Mouse (Mus musculus): ENCODE data around the gene Got2.

Got2 gene

DNA sequence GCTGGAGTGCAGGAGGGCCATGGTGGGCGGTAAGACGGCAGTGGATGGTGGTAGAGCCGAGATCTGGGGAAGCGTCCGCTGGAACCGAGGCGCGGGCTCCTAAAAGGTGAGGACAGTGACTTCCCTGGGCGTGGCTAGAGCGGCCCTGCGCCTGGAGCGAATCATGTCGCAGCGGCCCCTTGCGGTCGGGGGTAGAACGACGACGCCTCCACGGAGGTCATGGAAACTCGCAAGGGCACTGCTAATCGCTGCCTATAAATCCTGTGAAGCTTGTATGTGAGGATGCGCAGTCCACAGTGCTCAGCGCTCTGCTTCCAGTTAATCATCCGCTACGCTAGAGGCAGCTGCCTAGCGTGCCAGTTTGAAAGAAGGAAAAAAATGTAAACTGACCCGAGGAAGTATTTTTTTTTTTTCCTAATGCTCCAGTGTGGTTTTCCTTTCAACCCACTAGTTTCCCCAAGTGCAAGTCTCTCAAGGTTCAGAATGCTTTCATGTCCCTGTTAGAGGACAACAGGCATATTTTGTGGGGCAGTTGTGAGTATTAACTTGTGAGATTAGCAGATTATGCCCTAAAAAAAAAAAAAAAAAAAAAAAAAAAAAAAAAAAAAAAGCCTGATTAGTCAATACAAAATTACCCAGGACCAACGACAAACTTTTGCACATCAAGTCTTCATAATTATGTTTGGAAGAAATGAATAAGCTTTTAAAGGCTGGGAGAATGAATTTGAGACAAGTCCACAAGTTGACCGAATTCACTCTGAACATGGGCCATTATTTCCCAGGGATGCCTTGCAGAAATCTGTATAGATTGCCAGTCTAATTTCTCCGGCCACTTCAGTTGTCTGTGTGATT, at the start of gene Got2:
Got2 (minus strand) TSS at position 263 of the 852 bp plus-strand sequence.
- DNase-seq (ENCODE audit: low spot score): peak; percentile 90

- no peak for DNase-seq (ENCODE audit: low spot score)
Measured at GRCm38 (mm10) chr8:95932841-95933240, 44.5 kb upstream of the Got2 start.

DNA sequence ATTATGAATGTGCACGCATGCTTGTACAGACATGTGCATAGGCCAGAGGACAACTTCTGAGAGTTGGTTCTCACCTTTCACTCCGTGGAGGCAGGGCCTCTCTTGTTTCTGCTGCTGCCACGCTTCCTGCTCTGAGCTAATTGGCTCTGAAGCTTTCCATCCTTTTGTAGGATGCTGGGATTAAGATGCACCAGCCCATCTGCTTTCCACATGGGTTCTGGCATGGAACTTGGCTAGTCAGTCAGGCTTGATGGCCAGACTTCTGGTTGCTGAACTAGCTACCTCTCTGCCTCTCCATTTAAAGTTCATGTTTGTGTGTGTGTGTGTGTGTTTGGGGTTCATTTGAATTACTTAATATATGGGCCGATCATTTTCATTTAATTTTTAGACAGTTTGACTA, 41.5 kb upstream of the Got2 start:
- DNase-seq (ENCODE audit: low spot score): no peak

GRCm38 (mm10) chr8:95916106-95916505, 27.8 kb upstream of the Got2 start:
- no peak for DNase-seq (ENCODE audit: low spot score)

DNA sequence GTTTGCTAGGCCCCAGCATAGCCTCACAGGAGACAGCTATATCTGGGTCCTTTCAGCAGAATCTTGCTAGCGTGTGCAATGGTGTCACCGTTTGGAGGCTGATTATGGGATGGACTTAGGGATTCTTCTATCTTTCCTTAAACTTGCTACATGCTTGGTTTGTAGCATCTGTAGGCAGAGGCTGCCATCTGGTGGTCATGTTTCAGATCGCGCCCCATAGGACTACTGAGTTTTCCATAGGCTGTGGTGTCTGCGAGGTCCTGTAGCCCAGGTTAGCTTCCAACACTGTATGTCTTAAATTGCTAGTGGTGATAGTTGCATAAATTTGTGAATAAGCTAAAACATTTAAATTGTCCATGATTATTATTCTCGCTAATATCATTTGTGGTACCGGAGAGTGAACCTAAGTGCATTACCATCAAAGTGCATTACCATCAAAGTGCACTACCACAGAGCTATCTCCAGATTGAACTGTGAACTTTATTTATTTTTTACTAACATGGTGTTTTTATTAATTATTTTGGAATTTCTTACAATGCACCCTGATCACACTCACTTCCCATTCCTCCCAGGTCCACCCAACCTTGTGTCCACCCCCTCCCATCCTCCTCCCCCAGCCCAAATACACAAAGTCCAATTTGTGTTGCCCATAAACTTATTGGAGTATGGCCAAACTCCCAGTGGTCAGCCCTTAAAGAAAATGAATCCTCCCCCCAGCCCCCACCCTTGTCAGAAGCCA, 26.7 kb upstream of the Got2 start:
- DNase-seq (ENCODE audit: low spot score): peak; percentile 75

DNA sequence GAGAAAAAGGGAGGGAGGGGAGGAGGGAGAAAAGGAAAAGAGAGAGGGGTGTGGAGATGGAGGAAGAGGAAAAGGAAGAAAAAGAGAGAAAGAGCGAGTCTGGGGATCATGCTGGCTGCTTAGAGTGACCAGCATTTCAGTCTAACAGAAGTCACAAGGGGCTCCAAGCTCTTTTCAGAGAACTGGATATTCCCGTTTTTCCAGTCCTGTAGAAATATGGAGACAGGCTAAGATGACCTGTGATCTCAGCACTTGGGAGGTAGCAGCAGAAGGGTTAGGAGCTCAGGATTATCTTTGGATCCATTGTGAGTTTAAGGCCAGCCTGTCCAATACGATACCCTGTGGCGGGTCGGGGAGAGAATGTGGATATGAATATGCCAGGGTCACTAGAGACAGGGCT, 22.9 kb upstream of the Got2 start:
- no peak for DNase-seq (ENCODE audit: low spot score)

DNA sequence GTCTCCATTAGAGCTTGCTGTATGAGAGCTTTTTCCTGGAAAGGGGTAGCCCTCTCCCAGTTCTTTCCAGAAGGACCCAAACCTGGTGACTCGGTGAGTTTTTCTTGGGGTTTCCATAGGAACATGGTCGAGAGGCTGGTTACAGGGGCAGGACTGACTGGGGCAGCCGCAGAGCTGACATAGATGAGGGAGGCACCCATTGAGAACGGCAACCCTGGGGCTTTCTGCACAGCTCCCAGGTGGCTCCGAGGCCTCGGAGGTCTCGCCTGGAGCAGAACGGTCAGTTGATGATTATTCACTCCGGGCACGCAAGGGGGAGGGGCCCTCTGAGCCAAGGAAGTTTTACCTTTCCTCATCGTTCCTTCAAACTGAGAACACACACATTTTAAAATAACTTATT, 19.5 kb upstream of the Got2 start:
- DNase-seq (ENCODE audit: low spot score): no peak

DNA sequence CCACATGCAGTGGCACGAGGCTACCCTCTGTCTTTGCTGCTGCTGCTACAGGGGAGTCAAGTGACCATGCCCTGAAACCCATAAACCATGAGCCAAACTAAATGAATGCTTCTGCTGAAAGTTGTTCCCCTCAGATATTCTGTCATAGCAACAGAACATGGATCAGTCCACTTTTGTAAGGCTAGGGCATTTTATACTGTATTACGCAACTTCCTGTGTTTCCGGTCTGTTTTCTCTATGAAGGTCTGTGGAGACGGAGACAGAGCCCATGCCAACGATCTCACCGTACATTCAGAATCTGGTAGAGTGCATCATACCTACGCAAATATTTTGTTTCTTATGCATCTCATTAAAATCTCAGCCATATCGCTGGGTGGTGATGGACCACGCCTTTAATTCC, 18.4 kb upstream of the Got2 start:
- no peak for DNase-seq (ENCODE audit: low spot score)

DNA sequence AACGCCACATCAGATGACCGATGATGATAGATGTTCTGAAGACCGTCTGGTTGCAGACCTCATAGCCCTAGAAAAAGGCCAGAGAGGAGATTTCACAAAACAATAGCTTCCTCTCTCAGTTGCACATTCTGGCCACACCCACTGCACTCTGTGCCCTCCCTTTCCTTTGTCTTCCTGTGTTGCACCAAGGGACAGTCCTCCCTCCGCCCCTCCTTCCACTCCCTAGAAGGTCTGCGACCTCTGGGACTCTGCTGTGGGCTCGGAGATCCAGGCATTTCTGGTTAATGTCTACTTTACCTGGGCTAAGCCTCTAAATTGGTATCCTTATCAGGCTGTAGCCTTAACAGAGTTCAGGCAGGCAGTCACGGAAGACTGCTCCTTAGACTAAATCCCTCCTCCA, 13.5 kb upstream of the Got2 start:
- DNase-seq (ENCODE audit: low spot score): no peak

DNA sequence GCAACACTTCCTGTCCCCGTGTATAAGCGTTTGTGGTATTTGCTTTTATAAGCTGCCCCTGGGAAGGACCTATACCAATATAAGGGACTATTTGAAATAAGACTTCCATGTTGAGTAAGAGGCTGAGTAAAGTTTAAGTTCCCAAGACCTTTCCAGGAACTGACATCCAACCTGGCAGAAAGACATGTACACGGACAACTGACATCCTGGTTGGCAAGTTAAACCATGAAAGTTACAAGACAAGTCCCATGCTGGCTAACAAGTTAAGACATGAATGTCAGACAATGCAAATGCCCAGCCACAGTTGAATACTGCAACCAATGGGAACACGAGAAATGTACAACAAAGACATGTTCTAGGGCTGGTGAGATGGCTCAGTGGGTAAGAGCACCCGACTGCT, 5.4 kb upstream of the Got2 start:
- no peak for DNase-seq (ENCODE audit: low spot score)

GRCm38 (mm10) chr8:95887578-95888284, 616 bp downstream of the Got2 start:
- DNase-seq (ENCODE audit: low spot score): peak; percentile 76

DNA sequence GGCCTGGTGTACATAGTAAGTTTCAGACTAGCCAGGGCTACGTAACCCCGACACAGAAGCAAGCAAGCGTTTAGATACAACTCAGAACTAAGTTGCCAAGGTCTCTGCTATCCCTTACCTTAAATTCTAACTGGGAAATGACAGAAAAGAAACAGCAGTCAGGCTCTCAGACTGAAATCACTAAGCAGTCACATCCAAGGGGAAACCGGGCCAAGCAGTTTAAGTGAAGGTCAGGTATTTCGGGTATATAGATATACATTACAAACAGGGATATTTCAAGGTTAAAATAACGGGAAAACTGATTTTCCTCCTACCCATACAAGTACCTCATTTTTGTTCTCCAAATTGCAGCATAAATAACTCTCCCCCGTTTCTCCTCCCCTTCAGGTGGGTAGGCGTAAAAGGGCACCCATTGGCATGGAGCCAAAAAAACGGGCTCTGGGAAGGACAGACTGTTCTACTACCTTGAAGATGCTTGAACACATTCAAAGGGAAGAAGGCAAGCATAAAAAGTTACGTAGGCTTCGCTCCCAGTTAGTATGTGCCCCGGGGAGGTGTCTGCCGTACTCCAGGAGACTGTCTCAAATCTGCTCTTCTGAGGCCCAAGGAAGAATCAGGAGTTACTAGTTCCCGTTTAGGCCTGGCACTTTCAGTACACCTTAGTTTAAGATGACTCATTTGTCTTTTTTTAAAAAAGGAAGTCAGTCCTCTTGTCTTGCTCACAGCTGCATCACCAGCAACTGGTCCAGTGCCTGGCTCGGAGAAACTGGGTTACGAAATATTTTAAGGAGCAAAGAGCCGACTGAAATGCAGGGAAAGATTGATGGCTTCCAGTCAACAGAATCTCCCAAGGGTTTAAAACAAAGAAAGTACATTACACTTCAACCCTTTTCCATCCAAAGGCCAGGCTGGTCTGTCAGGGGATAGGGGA, 1.4 kb downstream of the Got2 start:
- DNase-seq (ENCODE audit: low spot score): peak; percentile 53

DNA sequence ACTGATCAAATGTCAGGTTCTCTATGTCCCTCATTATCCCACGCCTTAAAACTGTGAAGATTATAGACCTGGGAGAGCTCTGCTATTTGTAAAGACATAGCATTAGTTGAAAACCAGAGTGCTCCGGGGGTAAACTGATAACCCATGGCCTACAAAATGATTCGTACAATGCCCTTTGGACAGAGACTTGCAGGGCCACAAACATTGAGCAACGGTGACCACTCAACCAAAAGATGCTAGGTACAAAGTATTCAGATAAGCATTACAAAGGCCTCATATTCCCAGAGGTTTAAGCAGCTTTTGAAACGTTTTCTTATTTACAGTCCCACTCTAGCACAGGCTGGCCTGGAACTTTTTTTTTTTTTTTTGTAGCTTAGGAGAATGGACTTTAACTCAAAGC, 2.4 kb downstream of the Got2 start:
- no peak for DNase-seq (ENCODE audit: low spot score)

DNA sequence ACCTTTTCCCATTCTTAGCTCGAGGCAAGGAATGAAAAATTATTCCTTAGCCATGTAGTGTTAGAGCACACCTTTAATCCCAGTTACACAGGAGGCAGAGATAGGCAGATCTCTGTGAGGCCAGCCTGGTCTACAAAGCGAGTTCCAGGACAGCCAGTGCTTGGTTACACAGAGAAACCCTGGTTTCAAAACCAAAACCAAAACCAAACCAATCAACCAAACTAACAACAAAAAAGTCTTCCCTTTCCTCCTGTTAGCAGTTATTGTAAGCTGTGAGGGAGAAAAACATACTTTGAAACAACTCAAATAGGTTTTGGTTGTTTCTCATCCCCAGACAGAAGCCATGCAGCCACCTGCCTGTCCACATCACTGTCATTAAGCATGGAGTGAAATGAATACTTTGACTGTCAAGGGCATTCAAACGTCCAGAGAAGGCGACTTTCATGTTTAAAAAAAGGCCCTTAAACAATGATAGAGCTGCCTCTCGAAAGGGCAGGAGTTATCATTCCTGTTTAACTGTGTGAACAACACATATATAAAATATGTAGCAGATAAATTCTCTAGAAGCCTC, 3.0 kb downstream of the Got2 start:
- no peak for DNase-seq (ENCODE audit: low spot score)

DNA sequence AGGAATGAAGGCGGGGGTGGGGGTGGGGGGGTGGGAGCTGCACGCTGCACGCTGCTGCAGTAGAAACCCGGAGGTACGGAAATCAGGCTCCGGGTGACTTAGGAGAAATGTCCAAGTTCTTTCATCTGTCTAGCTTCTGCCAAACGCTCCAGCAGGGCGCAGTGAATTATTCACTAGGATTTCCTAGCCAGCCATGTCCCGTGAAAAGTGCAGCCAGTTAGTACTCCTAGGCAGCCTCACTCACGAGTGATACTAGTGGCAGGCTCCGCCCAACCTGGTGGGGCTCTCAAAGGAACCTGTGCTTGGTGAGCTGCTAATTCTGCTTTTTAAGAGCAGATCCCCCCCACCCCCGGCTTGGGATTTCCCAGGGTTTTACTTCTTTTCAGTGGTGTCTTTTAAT, 3.9 kb downstream of the Got2 start:
- DNase-seq (ENCODE audit: low spot score): no peak

DNA sequence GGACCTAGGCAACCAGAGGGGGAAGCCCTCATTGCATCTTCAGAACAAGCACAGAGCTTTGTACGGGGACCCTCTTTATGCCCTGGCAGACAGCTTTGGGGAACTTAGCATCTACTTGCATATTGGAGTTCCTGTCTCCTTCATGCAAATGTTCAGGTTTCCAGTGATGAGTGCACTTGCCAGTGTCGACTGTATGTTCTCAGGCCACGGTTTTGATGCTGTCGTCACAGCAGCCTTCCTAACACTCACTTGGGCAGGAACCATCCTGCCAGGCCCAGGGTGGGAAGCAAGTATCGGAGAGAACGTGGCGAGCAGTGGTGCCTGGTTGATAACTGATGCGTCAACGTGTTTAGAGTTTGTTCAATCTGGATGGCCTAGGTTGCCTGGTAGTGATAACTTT, 6.2 kb downstream of the Got2 start:
- no peak for DNase-seq (ENCODE audit: low spot score)

- no peak for DNase-seq (ENCODE audit: low spot score)
Measured at GRCm38 (mm10) chr8:95881576-95881975, 6.8 kb downstream of the Got2 start.

DNA sequence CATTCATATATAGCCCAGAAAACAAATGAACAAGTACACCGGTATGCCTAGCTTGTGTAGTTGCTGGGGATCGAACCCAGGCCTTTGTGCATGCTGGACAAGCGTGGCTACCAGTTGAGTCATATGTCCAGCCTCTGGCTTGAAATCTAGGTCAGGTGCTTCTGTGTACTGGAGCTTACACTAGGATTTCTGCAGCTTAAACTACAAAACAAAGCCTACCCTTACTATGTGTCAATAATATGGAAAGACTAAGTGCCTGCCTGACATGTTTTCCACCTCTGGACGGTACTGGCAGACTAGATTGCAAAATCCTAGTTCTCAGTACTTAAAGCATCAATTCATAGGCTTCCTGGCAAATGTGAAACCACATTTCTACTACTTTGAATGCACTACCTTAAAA, 8.5 kb downstream of the Got2 start:
- DNase-seq (ENCODE audit: low spot score): no peak

DNA sequence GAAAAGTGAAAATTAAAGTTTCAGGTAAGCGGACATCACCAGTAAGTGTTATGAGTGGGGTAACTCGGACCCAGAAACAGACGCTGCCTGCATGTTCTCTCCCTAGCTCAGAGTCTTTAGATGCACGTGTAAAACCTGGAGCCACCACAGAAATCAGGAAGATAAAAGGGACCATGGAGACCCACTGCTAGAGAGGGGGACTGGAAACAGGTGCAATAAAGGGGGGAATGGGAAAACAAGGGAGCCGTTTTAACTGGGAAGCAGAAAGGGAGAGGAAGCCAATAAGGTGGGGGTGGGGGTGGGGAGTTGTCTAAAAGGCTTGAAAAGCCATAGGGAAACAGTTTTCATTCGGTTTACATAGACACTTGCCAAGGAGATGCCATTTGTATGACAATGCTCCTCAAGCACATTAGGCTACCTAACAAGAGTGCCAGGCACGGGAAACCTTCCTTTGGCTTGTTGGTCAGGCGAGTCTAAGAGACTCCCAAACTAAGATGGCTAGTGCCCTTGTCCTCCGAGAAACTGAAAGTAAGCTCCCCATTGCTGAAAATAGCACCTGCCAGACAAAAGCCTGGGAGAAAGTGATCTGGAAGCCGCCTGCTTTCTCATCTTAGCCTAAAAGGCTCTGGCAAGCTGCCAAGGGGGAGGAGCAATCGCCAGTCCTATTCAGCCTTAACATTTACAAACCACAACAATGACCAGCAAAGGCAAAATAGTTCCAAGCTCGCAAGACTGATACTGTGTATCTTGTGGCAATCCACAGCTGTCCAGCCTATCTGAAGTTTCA, 10.0 kb downstream of the Got2 start:
- peak; percentile 52 for DNase-seq (ENCODE audit: low spot score)

DNA sequence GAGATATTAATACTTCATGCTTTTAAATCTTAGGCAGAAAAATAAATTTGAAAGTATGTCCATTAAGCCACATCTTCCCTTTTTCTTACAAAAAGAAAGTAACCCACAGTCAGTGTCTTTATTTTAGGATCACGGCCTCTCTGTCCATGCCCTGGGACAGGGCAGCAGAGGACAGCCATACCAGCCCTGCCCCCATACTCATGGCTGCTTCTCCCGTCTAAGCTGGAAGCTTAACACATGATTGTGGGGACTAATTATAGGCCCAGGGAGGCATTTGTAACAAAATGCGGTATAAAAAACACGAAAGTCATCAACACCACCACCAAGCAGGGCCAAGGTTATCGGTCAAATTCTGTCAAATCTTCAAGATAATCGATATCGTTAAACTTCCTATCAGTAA, 13.1 kb downstream of the Got2 start:
- DNase-seq (ENCODE audit: low spot score): no peak

GRCm38 (mm10) chr8:95871690-95872089, 16.7 kb downstream of the Got2 start:
- no peak for DNase-seq (ENCODE audit: low spot score)

All from urinary bladder, postnatal 14 days (tissue).